Mouse (Mus musculus) forebrain, embryonic 14.5 days (tissue): ENCODE results near the gene Cdk5rap2. TPM values are rescaled to one million over a fixed set of nuclear protein-coding genes. Genes with fewer than 3 reads are reported as not detected.

ENCODE experiments used
- ATAC-seq: fragments of 200-750 bp; cut with Nextera tagmentation; 2 replicates; pipeline ENCODE4 v1.8.0; 2017; ENCODE audit warnings: mild to moderate bottlenecking, moderate library complexity
- DNase-seq: peaks from one replicate; pipeline ENCODE4 v3.0.0-alpha.2; 2015; ENCODE audit warnings: low spot score
- H3K27ac ChIP-seq: fragments of 300-500 bp; sonication (generic); 2 replicates; pipeline ENCODE4 v1.5.1; 2014; ENCODE audit warnings: low read depth, mild to moderate bottlenecking, control low read depth, low read length, moderate library complexity
- H3K27me3 ChIP-seq: fragments of 300-500 bp; sonication (generic); replicated peaks from 2 replicates; pipeline ENCODE4 v1.6.1; 2014; ENCODE audit warnings: low read length, control low read depth, mixed read lengths; ENCODE audit not compliant: control insufficient read depth, insufficient read depth
- H3K36me3 ChIP-seq: fragments of 300-500 bp; sonication (generic); 2 replicates; pipeline ENCODE4 v1.6.1; 2014; ENCODE audit warnings: low read length, control low read depth; ENCODE audit not compliant: control insufficient read depth, insufficient read depth
- H3K4me1 ChIP-seq: fragments of 300-500 bp; sonication (generic); 2 replicates; pipeline ENCODE4 v1.6.1; 2014; ENCODE audit warnings: antibody characterized with exemption, low read length, control low read depth; ENCODE audit not compliant: control insufficient read depth, insufficient read depth
- H3K4me2 ChIP-seq: fragments of 300-500 bp; sonication (generic); 2 replicates; pipeline ENCODE4 v1.6.1; 2014; ENCODE audit warnings: mild to moderate bottlenecking, control low read depth, low read length
- H3K4me3 ChIP-seq: fragments of 300-500 bp; sonication (generic); 2 replicates; pipeline ENCODE4 v1.5.1; 2014; ENCODE audit warnings: low read depth, low read length, control low read depth
- H3K9ac ChIP-seq: fragments of 300-500 bp; sonication (generic); 2 replicates; pipeline ENCODE4 v1.6.1; 2014; ENCODE audit warnings: mild to moderate bottlenecking, low read length, control low read depth, moderate library complexity
- H3K9me3 ChIP-seq: fragments of 300-500 bp; sonication (generic); replicated peaks from 2 replicates; pipeline ENCODE4 v1.6.1; 2016; ENCODE audit warnings: low read length, control low read depth, mixed read lengths; ENCODE audit not compliant: control insufficient read depth
- WGBS: fragments of 180-500 bp; shearing (Covaris S2); extraction: QIAGEN DNeasy Blood & Tissue Kit; methylation state at CpG from one replicate; pipeline ENCODE4 v1.1.7; 2014; 5-methylcytosine and 5-hydroxymethylcytosine counted together
- polyA plus RNA-seq: library from polyadenylated mRNA; unstranded; fragments of >200 nt; fragmentation: Nextera tagmentation; extraction: Ambion mirVana; gene quantifications from 2 replicates; pipeline ENCODE4 v1.2.1, GENCODE M21; 2014

The Cdk5rap2 gene
- polyA plus RNA-seq, 1 experiment from 2014 or later = 14.7 TPM

GRCm38 (mm10) chr4:70239731-70240130, 170.5 kb downstream of the Cdk5rap2 start:
- no peak overlapping the region for H3K9ac ChIP-seq
- H3K36me3 ChIP-seq = peaks cover 75% of the 10 kb centered on the region
- H3K4me2 ChIP-seq = no peak overlapping the region
- H3K4me3 ChIP-seq = no peak overlapping the region
- ATAC-seq (no peak), DNase-seq (no peak)
- WGBS = 95% methylated on average over 7 of the region's 7 CpGs
- no peaks in the 10 kb centered on the region for H3K27me3 ChIP-seq
- H3K9me3 ChIP-seq = no peaks in the 10 kb centered on the region
- no peaks in the 10 kb centered on the region for H3K4me1 ChIP-seq
- no peak overlapping the region for H3K27ac ChIP-seq

GRCm38 (mm10) chr4:70238862-70239261, 171.4 kb downstream of the Cdk5rap2 start:
- ATAC-seq = no peak
- no peak overlapping the region for H3K9ac ChIP-seq
- no peak overlapping the region for H3K4me2 ChIP-seq
- H3K27ac ChIP-seq = no peak overlapping the region
- H3K9me3 ChIP-seq = no peaks in the 10 kb centered on the region
- no peaks in the 10 kb centered on the region for H3K4me1 ChIP-seq
- no peak overlapping the region for H3K4me3 ChIP-seq
- H3K36me3 ChIP-seq = peaks cover 74% of the 10 kb centered on the region
- no peak for DNase-seq
- 94% methylated on average over 6 of the region's 6 CpGs for WGBS
- no peaks in the 10 kb centered on the region for H3K27me3 ChIP-seq

GRCm38 (mm10) chr4:70232383-70232782, 177.9 kb downstream of the Cdk5rap2 start:
- Histone ChIP-seq H3K4me3 (no peak overlapping the region), H3K4me2 (no peak overlapping the region), H3K27me3 (no peaks in the 10 kb centered on the region), H3K9ac (no peak overlapping the region), H3K27ac (no peak overlapping the region), H3K9me3 (no peaks in the 10 kb centered on the region), H3K36me3 (peaks cover 42% of the 10 kb centered on the region), H3K4me1 (no peaks in the 10 kb centered on the region)
- 83% methylated on average over 3 of the region's 3 CpGs for WGBS
- DNase-seq (no peak), ATAC-seq (no peak)

- H3K9me3 ChIP-seq = no peaks in the 10 kb centered on the region
- DNase-seq (no peak), ATAC-seq (no peak)
- H3K9ac ChIP-seq = no peak overlapping the region
- H3K27me3 ChIP-seq = no peaks in the 10 kb centered on the region
- no peak overlapping the region for H3K4me3 ChIP-seq
- H3K27ac ChIP-seq = no peak overlapping the region
- H3K36me3 ChIP-seq = peaks cover 44% of the 10 kb centered on the region
- no peaks in the 10 kb centered on the region for H3K4me1 ChIP-seq
- 83% methylated on average over 4 of the region's 4 CpGs for WGBS
- no peak overlapping the region for H3K4me2 ChIP-seq
Measured at GRCm38 (mm10) chr4:70229874-70230273, 180.4 kb downstream of the Cdk5rap2 start.

- H3K27ac ChIP-seq = no peak overlapping the region
- no peaks in the 10 kb centered on the region for H3K9me3 ChIP-seq
- no peak overlapping the region for H3K4me2 ChIP-seq
- DNase-seq (no peak), ATAC-seq (no peak)
- no peak overlapping the region for H3K9ac ChIP-seq
- WGBS = 90% methylated on average over 2 of the region's 2 CpGs
- no peaks in the 10 kb centered on the region for H3K27me3 ChIP-seq
- no peaks in the 10 kb centered on the region for H3K4me1 ChIP-seq
- no peak overlapping the region for H3K4me3 ChIP-seq
- peaks cover 45% of the 10 kb centered on the region for H3K36me3 ChIP-seq
Measured at GRCm38 (mm10) chr4:70228350-70228749, 181.9 kb downstream of the Cdk5rap2 start.

- Histone ChIP-seq H3K4me3 (no peak overlapping the region), H3K9ac (no peak overlapping the region), H3K9me3 (no peaks in the 10 kb centered on the region), H3K4me2 (no peak overlapping the region), H3K36me3 (peaks cover 47% of the 10 kb centered on the region), H3K27me3 (no peaks in the 10 kb centered on the region), H3K27ac (no peak overlapping the region), H3K4me1 (no peaks in the 10 kb centered on the region)
- DNase-seq (no peak), ATAC-seq (no peak)
- WGBS = 92% methylated on average over 3 of the region's 3 CpGs
Measured at GRCm38 (mm10) chr4:70227667-70228066, 182.6 kb downstream of the Cdk5rap2 start.

GRCm38 (mm10) chr4:70224503-70224902, 185.7 kb downstream of the Cdk5rap2 start:
- WGBS = 87% methylated on average over 2 of the region's 2 CpGs
- DNase-seq (no peak), ATAC-seq (no peak)
- Histone ChIP-seq H3K4me1 (no peaks in the 10 kb centered on the region), H3K27me3 (no peaks in the 10 kb centered on the region), H3K4me2 (no peak overlapping the region), H3K4me3 (no peak overlapping the region), H3K36me3 (peaks cover 60% of the 10 kb centered on the region), H3K27ac (no peak overlapping the region), H3K9me3 (no peaks in the 10 kb centered on the region), H3K9ac (no peak overlapping the region)

GRCm38 (mm10) chr4:70221878-70222277, 188.4 kb downstream of the Cdk5rap2 start:
- no peak overlapping the region for H3K4me3 ChIP-seq
- H3K27ac ChIP-seq = no peak overlapping the region
- no peaks in the 10 kb centered on the region for H3K4me1 ChIP-seq
- DNase-seq (no peak), ATAC-seq (no peak)
- H3K9me3 ChIP-seq = no peaks in the 10 kb centered on the region
- 49% methylated on average over 3 of the region's 3 CpGs for WGBS
- no peaks in the 10 kb centered on the region for H3K27me3 ChIP-seq
- H3K4me2 ChIP-seq = no peak overlapping the region
- H3K9ac ChIP-seq = no peak overlapping the region
- H3K36me3 ChIP-seq = peaks cover 58% of the 10 kb centered on the region

- H3K27me3 ChIP-seq = no peaks in the 10 kb centered on the region
- H3K4me3 ChIP-seq = no peak overlapping the region
- H3K9ac ChIP-seq = no peak overlapping the region
- ATAC-seq (no peak), DNase-seq (no peak)
- H3K36me3 ChIP-seq = peaks cover 58% of the 10 kb centered on the region
- H3K9me3 ChIP-seq = no peaks in the 10 kb centered on the region
- no peaks in the 10 kb centered on the region for H3K4me1 ChIP-seq
- 88% methylated on average over 1 of the region's 1 CpGs for WGBS
- no peak overlapping the region for H3K4me2 ChIP-seq
- no peak overlapping the region for H3K27ac ChIP-seq
Measured at GRCm38 (mm10) chr4:70221370-70221769, 188.9 kb downstream of the Cdk5rap2 start.
